Mouse (Mus musculus) cerebellum, postnatal 25 days (tissue): ENCODE measurements around the gene Lrrc4c.

Experiments
- DNase-seq, 2 experiments: peaks; one replicate each; pipeline ENCODE4 v3.0.0; 2021; ENCODE audit warnings: mixed read lengths in 2 of 2

Gene Lrrc4c

DNA sequence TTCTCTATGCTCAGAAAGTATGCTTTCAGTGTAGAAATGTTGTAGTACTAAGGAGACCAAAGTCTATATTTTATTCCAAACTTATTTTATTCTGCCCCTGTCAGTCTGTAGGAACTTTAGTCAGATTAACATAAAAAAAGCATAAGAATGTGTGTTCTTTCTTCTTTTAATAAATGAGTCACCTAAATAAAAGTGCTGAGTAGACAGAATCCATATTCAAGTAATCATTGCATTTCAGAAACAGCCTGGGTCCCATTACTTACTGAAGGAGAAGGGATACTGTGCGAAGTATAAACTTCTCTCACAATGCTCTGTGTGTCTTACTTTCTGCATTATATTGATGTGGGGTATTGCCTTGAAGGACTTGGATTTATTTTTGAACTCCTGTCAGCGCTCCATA lies 255.8 kb downstream of the Lrrc4c start:
- no peak for DNase-seq

DNA sequence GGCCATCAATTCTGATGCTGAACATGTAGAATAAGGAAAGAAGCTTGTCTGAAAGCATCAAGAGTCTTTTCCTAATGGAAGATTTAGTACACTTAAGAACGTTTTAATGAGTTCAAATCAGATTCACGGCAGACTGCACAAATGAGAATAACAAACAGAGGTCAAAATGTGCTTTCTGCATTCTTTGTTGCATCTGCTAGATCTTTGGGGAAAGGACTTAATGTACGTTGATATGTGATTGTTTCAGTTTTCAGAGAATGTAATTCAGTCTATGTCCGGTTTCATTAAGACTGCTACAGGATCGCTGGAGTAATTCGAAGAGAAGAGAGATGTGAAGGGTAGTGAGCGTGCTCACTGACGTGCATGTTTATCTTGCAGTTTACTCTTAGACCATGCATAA lies 259.7 kb downstream of the Lrrc4c start:
- DNase-seq = no peak

DNA sequence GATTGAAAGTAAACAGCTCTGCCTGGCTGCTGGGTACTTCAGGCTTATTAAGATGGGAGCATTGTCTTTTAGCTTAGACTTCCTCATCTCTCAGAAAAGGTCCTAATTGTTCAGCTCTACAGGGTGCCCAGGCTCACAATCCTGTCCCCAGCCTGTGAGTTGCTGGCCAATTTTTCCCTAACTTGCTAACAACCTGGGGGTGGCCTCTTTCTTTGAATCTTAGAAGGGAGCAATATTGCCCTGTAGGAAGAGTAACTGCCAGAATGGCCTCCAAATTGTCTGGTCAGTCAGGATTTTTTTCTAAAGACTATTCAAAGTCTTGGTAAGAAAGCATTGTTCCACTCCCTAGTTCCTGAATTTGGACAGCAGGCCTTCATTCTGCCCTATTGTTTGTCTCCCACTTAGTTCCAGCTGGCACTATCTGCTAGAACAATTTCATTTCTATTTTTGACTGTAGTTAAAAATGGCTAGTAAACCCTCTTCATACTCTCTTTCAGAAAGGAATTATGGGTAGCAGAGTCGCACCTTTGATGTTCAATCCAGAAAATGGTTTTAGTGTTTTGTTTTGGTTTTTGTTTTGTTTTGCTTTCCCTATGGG lies 262.3 kb downstream of the Lrrc4c start:
- DNase-seq = peak; percentile 29 to 41

DNA sequence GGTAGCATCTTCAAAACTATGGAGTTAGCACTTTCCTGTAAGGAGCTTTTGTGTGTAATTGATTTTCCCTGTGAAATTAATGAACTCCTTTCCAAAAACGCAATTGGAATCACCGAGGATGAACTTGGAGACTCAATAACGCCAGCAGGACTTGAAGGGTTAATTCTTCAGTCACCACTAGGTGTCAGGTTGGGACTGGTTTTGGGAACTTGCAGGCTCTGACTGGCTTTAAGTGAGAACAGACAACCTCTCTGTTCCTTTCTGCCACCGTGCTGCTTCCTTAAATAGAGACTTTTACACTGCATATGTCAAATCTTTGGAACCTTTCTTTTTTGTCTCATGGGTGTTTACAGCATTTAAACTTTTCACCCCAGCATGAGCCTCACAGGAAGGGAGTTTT lies 267.7 kb downstream of the Lrrc4c start:
- DNase-seq = peak; percentile 59 to 76

DNA sequence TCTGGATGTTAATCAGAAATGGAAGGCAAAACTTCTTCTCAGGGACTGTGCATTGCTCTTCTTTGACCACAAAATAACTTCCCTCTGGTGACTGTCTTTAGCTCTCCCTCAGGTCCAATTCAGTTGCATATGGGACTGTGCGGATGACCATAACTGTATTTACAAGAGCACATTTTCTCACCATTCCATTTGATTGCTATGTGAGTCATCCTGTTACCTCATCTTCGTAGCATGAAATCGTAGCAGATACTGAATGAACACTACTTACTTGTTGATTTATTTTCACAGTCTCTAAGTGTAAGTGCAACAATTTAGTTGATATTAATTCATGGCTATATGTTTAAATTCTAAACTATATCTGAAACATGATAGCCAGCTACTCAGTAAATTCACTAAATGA lies 286.8 kb downstream of the Lrrc4c start:
- no peak for DNase-seq

DNA sequence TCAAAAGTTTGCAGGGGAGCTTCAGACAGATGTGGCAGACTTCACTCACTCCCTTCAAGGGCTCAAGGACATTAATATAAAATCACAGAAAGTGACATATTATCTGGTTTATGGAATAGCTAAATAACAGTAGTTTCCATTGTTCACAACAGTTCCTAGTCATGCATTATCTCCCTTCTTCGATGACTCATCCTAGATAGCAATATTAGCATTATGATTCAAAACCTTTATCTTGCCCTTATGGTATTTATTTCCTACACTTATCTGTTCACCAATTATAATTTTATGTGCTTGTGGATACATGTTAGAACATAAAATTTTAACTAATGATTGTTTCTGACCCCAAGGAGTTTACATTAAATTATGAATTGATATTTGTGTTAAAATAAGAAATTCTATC lies 296.2 kb downstream of the Lrrc4c start:
- no peak for DNase-seq

DNA sequence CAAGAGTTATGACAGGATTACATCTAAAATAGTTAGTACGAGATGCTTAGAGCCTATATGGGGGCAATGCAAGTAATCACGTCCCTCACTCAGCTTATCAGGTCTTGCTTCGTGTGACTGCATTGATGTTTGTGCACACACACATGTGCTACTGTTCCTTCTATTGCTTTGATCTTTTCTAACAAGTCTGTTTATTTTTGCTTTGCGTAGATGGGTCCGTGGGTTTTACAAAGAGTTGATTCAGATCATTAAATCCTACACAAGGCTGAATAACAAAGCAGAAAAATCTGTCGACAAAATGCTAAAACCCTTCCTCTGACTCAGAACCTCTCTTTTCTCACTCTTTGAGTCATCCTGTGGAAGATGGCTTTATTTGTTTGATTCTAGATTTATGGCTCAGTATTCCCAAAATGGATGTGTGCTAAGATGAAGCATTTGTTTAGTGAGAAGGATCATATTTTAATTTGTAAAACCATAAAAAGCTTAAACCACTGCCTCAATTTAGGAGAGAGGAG lies 300.8 kb downstream of the Lrrc4c start:
- no peak for DNase-seq

DNA sequence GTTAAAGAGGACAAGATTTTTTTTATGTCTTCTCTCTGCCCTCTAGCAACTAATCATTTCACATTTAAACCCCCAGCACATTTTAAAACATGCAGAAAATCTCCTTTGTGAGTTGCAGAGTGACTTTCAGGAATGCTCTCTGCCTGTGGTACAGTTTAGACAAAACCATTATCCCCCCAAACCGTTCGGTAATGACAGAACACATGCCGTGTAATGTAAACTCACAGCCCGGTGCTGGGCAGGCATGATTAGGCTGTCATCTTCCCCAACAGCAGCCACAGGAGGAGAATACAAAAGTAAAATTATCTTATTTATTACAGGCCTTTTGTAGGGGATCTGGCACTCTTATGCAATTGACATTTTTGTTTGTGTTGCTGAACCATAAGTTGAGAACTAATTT lies 349.1 kb downstream of the Lrrc4c start:
- no peak for DNase-seq

DNA sequence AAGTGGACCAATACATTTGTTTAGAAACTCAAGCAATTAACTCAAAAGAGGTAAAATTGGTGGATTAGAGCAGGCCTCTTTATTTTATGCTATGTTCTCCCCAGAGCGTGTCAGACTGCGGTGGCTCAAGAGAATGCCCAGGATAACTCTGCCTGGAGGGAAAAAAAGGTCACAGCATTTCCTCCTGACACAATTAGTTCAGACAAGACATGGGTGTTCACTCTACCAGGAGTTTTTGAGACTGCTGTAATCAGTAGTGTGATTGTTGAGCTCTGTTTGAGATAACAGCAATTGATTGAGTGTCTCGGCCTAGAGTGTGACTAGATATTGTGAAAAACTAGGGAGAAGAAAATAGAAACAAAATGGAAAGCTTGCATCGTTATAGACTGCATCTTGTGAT lies 363.8 kb downstream of the Lrrc4c start:
- no peak for DNase-seq

DNA sequence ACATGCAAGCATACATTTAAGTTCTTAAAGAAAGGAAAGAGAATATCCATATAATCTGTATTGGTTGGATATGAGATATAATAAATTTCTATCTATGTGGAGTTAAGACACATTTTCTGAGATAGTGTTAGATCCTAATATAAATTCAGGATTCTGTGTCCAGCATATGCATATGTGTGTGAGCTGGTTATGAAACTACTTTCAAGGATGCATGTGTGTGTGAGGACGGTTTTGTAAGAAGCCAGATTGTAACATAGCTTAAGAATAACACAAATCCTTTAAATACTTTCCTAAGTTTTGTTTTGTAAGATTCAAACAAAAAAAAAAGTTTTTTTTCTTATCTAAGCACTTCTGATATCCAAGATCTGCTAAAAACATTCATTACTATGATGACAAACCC lies 367.4 kb downstream of the Lrrc4c start:
- DNase-seq = no peak

DNA sequence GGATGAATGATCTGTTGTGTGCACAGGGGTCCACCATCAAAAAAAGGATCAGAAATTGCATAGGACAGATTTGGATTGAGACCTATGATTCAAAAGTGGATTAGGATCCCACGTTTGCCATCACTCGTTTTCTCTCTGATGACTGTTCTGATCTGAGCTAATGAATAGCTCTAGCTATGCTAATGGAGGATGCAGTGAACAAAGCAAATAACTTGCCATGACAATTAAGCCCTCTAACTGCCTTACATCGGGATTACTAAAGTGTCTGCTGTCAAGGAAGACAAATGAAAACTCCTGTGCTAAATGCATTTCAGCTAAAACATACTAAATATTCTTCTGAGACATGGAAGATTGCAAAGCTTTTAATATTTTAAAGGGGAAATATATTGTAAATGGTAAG lies 387.0 kb downstream of the Lrrc4c start:
- DNase-seq = no peak

DNA sequence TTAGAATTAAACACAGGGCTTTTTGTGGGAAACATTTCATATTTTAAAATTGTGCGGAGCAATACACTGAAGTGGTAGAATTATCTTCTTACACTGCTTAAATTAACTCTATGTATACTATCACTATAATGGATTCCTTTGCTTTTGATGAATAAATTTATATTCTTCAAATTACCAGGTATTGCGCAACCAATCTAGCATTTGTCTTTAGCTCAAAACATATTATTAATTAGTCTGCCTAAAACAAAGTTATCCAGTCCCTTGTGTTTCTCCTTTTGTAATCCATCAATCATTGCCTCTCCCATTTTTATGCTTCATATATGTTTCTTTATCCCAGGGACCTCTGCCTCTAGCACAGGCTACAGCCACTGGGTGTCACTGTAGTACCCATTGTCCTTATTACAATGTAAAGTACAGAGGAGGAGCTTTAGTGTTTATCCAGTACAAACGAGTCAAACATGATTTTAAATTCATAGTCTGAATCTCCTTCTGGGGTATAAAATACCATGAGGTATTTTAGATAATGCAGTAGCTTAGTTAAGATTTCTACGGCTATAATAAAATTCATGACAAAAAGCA lies 389.9 kb downstream of the Lrrc4c start:
- DNase-seq = peak; percentile 35 to 73

DNA sequence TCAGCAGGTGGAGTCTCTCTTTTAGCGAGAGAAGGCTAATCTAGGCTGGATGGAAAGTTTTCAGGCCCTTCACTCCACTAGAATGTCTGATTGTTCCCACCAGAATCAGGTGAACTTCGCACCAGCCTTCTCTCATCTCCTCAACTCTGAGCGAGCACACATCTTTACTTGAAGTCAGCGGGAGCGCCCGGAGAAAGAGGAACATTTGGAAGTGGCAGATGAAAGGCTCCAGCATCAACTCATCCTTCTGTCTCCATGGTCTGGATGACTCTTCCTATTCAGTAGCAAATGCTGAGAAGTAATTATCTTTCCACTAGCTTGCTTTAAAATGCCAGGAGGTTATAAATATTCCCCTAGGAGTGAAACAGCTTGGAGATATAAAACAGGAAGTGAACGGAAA lies 396.6 kb downstream of the Lrrc4c start:
- DNase-seq = peak in 1 of 2 experiments; percentile 23

DNA sequence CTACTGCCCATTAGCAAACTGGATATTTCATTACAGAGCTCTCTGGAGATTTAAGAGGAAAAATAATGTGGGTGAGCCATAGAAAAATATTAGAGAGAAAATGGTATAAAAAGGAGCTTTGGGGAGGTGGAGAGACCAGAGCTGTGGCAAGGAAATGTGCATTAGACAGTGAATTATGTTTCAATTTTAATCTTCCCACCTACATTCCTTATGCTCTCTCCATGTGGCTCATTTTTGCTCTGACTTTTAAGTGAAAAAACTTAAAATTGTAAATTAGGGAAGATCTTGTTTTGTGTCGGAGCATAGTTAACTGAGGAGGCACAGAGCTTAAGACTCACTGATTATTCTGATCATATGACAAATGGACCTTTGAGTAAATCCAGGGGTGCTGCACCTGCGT lies 399.4 kb downstream of the Lrrc4c start:
- no peak for DNase-seq

DNA sequence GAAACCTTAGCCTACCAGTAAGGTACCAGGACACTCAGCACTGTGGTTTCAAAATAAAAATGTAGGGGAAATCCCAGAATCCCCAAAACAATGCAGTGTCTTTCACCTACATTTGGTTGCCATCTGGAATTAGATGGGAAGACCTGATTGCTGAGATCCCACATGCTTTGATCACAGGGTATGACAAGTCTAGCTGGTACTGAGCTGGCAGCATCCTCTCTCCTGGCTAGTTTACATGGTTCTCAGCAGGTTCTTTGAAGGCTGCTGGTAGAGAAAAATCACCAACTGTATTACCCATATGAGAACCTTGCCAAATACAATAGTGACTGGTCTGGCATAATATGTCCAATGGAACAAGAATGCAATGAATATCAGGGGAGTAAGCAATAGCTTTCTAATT lies 405.4 kb downstream of the Lrrc4c start:
- DNase-seq = peak; percentile 8 to 13

DNA sequence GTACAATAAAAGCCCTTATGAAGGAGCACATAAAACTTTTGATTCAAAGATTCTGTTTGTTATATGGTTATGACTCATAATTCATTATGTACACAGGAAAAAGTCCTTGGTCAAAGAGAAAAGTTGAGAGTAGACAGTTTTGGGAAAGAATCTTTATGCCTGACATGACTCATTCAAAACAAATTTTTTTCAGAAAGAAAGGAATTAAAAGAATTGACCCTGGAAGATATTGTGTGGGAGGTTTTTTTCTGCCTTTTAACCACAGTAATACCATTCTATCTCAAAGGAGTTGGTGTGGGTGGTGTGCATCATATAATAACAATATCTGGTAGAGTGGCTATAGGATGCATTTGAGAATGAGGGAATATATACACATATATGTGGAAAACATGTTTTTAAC lies 418.1 kb downstream of the Lrrc4c start:
- DNase-seq = no peak

DNA sequence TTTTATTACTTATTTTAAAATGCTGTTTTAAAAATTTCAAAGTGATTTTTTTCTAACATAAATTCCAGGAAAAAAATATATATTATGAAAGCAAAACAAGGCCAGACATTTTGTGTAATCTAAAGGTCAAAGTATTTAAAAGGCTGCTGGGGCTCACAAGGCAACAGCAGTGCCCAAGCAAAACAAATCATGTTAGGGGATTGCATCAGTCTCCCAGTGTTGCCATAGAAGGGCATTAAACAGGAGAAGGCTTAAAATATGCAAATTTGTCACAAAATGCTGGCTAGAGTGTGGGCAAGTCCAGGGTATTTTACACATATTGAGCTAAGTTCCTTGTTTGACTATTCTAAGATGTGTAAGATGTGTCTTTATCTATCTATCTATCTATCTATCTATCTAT lies 437.1 kb downstream of the Lrrc4c start:
- no peak for DNase-seq

DNA sequence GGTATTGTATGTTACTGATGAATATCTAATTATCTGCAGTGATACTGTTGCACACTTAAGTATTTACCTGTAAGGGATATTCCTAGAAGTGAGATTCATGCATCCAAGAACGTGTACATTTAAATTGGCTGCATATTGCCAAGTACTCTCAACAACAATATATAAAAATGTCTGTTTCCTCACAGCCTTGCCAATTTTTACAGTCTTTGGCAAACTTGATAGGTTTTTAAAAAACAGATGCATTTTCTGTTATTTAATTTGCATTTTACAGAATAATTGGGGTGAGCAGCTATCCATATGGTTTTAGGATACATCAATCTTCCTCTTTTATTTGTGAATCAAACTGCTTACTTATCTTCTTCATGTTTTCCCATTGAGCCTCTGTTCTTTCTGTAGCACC lies 439.7 kb downstream of the Lrrc4c start:
- DNase-seq = no peak

DNA sequence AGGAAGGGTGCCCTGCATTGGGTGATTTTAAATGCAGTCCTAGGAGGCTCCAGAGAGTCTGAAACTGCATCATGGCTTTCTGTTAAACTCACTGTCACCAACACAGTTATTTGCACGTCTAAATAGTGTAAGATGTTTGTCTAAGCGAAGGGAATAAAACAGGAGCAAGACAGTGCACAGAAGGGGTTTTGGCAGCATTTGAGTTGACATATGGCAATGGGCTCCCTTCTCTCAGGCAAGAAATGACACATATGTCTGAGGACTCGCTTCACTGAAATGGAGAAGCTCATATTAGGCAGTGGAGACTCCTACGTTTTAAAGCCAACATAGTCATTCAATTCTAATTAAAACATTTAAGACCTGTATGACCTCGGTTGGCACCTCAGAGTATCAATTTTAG lies 445.6 kb downstream of the Lrrc4c start:
- peak; percentile 74 to 81 for DNase-seq

DNA sequence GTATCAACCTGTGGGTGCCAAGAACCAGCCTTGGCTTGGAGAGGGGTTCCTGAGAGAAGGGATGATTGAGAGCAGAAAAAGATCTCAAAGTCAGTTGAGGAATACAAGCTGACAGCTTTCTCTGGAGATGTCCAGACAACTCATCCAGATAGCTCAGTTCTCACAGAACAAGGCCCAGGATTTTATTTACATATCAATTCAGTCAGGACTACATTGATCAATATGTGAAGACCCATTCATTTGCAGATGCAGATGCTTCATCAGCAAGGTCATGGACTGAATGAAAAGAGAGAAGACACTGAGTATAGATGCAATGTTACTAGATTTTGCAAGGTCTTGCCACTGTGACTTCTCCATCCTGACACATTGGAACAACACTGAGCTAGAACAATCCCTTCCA lies 457.4 kb downstream of the Lrrc4c start:
- DNase-seq = no peak

DNA sequence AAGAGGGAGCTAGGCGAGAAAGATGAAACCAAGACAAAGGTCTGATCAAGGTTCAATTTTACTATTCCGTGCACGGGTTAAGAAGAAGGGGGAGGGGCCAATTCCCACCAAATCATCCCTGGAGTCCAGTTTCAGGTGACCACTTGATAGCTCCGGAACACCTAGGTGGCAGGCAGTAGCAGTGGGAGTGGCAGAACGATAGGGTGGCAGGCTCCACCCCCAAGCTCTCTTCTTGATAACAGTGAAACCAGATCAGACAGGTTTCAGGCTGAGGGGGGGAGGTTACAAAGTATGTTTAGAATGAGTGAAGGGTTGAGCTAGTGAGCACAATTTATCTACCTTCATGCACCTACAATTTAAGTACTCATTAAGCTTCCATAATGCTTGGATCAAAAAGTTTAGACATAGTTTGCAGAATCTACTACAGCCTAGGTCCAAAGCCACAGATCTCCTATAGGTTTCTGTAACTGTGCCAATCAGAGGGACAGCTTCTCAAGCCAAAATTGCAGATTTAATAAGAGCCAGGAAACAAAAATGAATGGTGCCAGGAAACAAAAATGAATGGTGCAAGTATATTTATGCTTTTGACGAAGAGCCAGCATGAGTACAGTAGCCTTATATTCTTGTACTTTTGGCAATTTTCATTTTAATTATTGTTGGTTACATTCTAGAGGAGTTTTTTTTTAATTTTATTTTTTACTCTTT lies 478.9 kb downstream of the Lrrc4c start:
- peak in 1 of 2 experiments; percentile 14 for DNase-seq

DNA sequence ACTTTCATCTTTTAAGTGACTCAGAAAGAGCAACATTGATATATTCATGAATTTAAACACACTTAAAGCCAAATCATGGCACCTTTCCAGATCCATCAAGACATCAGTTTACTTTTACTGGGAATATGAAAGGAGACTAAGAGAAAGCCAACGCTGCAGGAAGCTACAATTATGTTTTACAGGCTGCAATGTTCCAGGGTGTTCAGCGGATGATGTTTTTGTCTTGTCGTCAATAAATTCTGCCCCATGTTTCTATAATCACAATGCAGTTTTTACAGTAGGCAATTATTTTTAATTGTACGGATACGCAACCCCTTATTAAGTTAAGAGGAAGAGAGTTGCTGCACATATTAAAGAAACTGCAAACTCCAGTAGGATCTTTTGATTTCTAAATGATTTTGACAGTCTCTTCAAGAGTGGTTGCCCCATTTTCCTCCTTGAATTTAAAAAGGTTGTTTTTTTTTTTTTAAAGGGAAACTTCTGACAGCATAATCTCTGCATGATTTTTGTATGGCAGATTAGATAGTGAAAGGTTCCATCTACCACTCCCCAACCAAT lies 532.9 kb downstream of the Lrrc4c start:
- DNase-seq = no peak

DNA sequence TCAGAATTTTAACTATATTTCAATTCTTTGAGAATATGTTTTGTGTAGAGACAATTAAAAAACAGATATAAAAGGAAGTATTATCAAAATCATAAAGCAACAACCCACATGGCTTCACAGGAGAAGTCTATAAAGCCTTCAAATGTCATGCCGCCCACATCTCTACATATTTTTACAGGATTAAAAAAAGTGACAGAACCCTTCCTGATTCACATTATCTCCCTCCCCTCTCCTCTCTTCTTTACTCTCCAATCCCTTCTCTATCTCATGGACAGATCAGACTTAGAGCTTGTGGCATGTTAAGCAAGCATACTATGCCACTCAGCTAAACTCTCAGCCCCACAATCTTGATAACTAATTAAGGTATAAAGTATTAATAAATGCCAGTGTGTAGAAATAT lies 535.8 kb downstream of the Lrrc4c start:
- DNase-seq = no peak

DNA sequence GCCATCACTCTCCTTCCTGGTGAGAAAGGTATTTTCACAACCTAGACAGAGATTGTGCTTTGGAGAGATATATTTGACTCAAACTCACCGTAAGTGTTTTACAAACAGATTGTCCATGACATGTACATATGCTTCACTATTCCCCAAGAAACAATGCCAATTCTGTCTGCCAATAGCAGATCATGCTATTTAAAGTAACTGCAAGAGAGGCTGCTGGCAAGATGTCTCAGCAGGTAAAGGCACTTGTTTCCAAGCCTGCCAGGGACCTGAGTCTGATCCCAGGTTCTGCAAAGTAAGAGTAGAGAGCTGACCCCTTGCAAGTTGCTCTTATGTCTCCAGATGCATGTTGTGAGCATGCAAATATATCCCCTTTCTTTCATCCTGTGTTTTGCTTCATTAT lies 558.1 kb downstream of the Lrrc4c start:
- peak; percentile 63 to 79 for DNase-seq
